8 mouse cellular contexts compared by ENCODE assay signal in genomic region chr3:108383485-108384354, GRCm38 (mm10). TPM values are rescaled to one million over a fixed set of nuclear protein-coding genes. Genes with fewer than 3 reads are reported as not detected.
DNase-seq lines count a peak whose midpoint lies in the region; ATAC-seq lines count a peak whose summit lies in the region.

TSS of gene Psrc1 (plus strand) at chr3:108383839.

- H3K36me3 ChIP-seq in hindbrain, embryonic 14.5 days (replicated peaks; ENCODE audit: control insufficient read depth, insufficient read depth): peaks cover 4% of the 10 kb centered on the region; the same call in 1 of the 2 replicates

- DNase-seq in ZHBTc4 (ENCODE audit: low read depth, low spot score): peak; percentile 95
- DNase-seq in cerebellum, postnatal 25 days: peak; percentile 81 to 87
- peak; percentile 71 to 78 for DNase-seq in frontal cortex, postnatal 25 days (ENCODE audit: low spot score in 2 of 2)
- DNase-seq in hindbrain, embryonic 14.5 days (ENCODE audit: low spot score): peak; percentile 86
- DNase-seq in left cerebral cortex, adult 11 months (ENCODE audit: low spot score): peak; percentile 80
- DNase-seq in lung, postnatal 4 days: peak; percentile 90 to 93
- DNase-seq in retina, postnatal 1 day: peak; percentile 93
- DNase-seq in thymus, postnatal 4 days: peak; percentile 81

- H3K9me3 ChIP-seq in hindbrain, embryonic 14.5 days (ENCODE audit: control insufficient read depth, low read length): no peaks in the 10 kb centered on the region

- H3K27ac ChIP-seq in hindbrain, embryonic 14.5 days: no peak within 1 kb of the TSS

- H3K9ac ChIP-seq in hindbrain, embryonic 14.5 days: peak within 1 kb of the TSS; percentile 54

- ATAC-seq in hindbrain, embryonic 14.5 days (ENCODE audit: low FRiP score): peak; percentile 93

- no peaks in the 10 kb centered on the region for H3K27me3 ChIP-seq in hindbrain, embryonic 14.5 days (ENCODE audit: control insufficient read depth, insufficient read depth, low read length)

- peaks cover 13% of the 10 kb centered on the region; the same call in 1 of the 2 replicates for H3K4me1 ChIP-seq in hindbrain, embryonic 14.5 days (replicated peaks; ENCODE audit: control insufficient read depth, insufficient read depth, low read length)

- under 1% methylated on average over 44 of the region's 44 CpGs for WGBS in hindbrain, embryonic 14.5 days

- peak within 1 kb of the TSS; percentile 53 for H3K4me2 ChIP-seq in hindbrain, embryonic 14.5 days (replicated peaks)

- peak within 1 kb of the TSS; percentile 52 for H3K4me3 ChIP-seq in hindbrain, embryonic 14.5 days (replicated peaks; ENCODE audit: low read length)

RNA-seq across cellular contexts. Expression of gene Psrc1, which starts in this region (rescaled TPM):
- polyA plus RNA-seq in hindbrain, embryonic 14.5 days (2014; fragmentation: Nextera tagmentation; extraction: Ambion mirVana): 5.6 and 9.6 TPM in 2 replicates
